Mouse (Mus musculus) cerebellum, postnatal 10 days (tissue): Measurements from ENCODE around the gene Pde4a.
"Not testable (repeated sequence)": the region's sequence is repeated elsewhere in the genome, so short reads cannot be mapped to it uniquely, and the experiment has no call there.

ENCODE experiments used
- DNase-seq, 2 experiments: peaks; one replicate each; pipeline ENCODE4 v3.0.0; 2021; ENCODE audit warnings: mixed read lengths in 2 of 2

Pde4a gene

GRCm38 (mm10) chr9:21246342-21246741, 80.8 kb downstream of the Pde4a start:
- no peak for DNase-seq

- DNase-seq = peak in 1 of 2 experiments; percentile 39
Measured at GRCm38 (mm10) chr9:21248326-21248725, 82.8 kb downstream of the Pde4a start, which contains the start of gene S1pr5. TSS of gene S1pr5 (minus strand) at chr9:21248443.

- no peak for DNase-seq
Measured at GRCm38 (mm10) chr9:21249629-21250508, 84.4 kb downstream of the Pde4a start.

GRCm38 (mm10) chr9:21250509-21250908, 85.0 kb downstream of the Pde4a start:
- peak; percentile 64 to 72 for DNase-seq

- DNase-seq = no peak
Measured at GRCm38 (mm10) chr9:21251116-21251735, 85.7 kb downstream of the Pde4a start.

- DNase-seq = no peak
Measured at GRCm38 (mm10) chr9:21254690-21255089, 89.2 kb downstream of the Pde4a start.

- DNase-seq = not testable (repeated sequence)
Measured at GRCm38 (mm10) chr9:21256349-21256748, 90.8 kb downstream of the Pde4a start.

GRCm38 (mm10) chr9:21260491-21261040, 95.1 kb downstream of the Pde4a start:
- DNase-seq = no peak

GRCm38 (mm10) chr9:21261831-21262230, 96.3 kb downstream of the Pde4a start:
- no peak for DNase-seq
